Mouse (Mus musculus): ENCODE data around the gene Aanat. TPM values are rescaled to one million over a fixed set of nuclear protein-coding genes. Genes with fewer than 3 reads are reported as not detected.

Aanat gene
- polyA plus RNA-seq (2017; shearing (Covaris generic)), result not detected

- no peak for ATAC-seq
These were observed at the start of gene Aanat for GRCm38 (mm10) chr11:116586310-116586709. Aanat (plus strand) TSS chr11:116586432.

GRCm38 (mm10) chr11:116536685-116537084 lies 49.5 kb upstream of the Aanat start:
- no peak for ATAC-seq

DNA sequence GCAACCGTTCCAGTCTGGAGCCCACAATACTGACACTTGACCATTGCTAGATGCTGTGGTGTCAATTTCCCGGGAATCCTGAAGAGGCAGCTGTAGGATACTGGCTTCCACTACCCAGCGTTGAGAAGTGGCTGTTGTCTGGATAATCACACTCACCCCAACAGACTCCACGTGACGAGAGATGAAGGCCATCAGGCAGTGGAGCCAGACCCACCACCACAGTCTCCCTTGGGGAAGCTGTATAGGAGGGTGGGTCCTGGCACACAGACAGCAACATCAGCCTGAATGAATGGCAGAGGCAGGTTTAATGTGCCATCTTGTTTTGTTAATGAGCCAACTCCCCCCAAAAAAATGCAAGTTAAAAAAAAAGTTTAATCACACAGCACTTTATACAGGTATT lies 48.8 kb upstream of the Aanat start:
- no peak for ATAC-seq

- no peak for ATAC-seq
These were observed 48.0 kb upstream of the Aanat start for GRCm38 (mm10) chr11:116538142-116538735.

GRCm38 (mm10) chr11:116541183-116541582 lies 45.0 kb upstream of the Aanat start:
- ATAC-seq, result no peak

DNA sequence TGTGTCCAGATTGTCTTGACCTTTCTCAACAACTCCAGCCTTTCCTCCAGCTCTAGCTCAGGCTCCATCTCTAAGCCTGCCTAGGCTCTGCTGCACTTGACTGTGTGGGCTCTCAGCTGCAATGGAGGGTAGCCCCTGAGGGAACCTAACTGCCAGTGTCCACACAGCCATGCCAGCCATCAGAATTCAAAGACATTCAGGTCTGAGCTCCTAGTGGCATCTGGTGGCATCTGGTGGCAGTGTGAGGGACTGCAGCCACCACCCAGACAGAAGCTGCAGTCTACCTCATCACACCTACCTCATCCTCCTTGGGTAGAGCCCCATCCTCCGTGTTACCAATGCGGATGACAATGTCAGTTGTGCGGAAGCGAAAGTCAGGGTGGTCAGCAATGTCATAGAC lies 43.1 kb upstream of the Aanat start:
- ATAC-seq, result no peak

GRCm38 (mm10) chr11:116547296-116548060 lies 38.8 kb upstream of the Aanat start:
- ATAC-seq, result no peak

DNA sequence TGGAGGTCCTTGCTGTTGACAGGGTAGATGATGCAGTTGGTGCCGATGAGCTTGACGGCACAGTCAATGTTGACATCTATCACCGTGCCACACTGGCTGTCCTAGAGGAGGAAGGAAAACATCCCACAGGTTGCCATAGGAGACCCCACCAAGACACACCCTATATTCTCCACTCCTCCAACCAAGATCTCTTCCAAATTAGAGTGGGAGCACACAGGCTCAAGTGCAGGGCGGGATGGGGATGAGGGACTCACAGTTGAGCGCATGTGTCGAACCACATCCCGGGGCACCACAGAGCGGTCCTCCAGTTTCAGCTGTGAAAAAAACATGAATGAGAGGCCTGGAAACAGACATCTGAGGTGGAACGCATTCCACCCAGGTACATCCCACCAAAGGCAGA lies 37.5 kb upstream of the Aanat start:
- no peak for ATAC-seq

GRCm38 (mm10) chr11:116549273-116550038 lies 36.8 kb upstream of the Aanat start:
- no peak for ATAC-seq

DNA sequence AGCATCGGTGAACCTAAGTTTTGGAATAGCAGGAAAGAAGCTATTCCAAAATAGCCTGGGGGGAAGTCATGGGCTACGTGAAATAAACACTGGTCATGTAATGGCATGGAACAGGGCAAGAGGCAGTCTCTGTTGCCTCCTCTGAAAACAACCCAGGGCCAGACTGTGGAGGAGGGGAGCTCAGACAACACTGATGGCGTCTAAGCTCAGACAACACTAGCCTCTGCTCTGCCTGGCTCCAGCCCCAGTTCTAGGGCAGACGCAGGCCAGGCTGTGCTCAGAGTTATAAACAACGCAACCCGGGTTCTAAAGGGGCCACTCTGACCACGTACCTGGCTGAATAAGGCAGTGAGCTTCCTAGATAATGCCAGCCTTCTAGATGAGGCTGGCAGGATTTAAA lies 35.5 kb upstream of the Aanat start:
- ATAC-seq, result no peak

DNA sequence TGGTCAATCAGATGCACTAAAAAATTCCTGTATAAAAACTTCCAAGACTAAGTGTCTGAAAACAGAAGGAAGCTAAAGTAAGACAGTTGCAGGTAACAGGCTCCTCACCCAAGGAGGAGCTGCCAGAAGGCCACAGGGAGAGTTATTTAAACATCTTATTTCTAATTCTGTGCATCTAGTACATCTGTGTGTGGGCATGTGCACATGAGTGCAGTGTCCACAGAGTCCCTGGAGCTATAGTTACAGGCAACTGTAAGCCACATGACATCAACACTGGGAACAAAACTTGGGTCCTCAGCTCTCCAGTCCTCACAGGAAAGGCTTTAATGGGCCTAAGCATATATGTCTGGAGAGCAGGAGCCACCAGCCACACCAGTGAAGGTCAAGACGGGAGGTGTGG lies 34.0 kb upstream of the Aanat start:
- no peak for ATAC-seq

- no peak for ATAC-seq
These were observed 31.9 kb upstream of the Aanat start for GRCm38 (mm10) chr11:116554171-116554878.

DNA sequence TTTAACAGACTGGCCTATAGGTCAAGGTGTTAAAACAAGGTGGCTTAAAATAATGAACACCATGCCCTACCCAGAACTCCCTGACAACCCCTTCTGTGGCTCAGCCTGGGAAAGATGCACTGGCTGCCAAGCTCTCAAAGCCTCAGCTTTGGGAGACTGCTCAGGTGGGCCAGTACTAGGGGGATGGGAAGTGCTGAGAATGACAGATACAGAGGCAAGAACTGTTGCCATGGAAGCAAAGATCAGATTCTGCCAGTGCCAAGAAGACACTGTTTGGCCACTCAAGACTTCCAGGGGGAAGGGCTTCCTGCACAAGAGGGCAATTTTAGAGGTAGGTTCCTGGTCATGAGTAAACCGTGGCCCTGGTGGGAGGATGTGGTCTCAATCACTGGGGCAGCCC lies 30.7 kb upstream of the Aanat start:
- ATAC-seq, result no peak

GRCm38 (mm10) chr11:116556308-116556707 lies 29.9 kb upstream of the Aanat start:
- no peak for ATAC-seq

- no peak for ATAC-seq
These were observed 20.8 kb upstream of the Aanat start for GRCm38 (mm10) chr11:116565283-116566041.

GRCm38 (mm10) chr11:116567531-116567930 lies 18.7 kb upstream of the Aanat start:
- ATAC-seq, result no peak

DNA sequence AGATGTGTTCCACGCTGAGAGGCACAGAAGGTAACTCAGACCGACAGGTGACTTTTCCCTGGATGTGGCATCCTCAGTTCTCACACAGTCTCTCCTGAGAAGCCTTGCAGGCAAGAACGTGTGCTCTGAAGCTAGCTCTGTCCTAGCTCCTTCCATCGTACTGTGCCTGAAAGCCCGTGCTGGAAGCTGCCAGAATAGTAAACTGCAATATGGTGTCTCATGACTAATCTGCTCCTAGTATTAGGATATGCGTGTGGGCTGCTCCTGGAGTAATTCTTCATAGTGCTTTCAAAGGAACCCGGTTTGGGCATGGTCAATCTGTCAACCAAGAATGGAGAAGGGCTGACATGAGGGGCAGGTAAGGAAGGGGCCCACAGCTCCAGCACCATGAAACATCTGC lies 15.4 kb upstream of the Aanat start:
- no peak for ATAC-seq

GRCm38 (mm10) chr11:116571767-116572679 lies 14.2 kb upstream of the Aanat start:
- no peak for ATAC-seq

DNA sequence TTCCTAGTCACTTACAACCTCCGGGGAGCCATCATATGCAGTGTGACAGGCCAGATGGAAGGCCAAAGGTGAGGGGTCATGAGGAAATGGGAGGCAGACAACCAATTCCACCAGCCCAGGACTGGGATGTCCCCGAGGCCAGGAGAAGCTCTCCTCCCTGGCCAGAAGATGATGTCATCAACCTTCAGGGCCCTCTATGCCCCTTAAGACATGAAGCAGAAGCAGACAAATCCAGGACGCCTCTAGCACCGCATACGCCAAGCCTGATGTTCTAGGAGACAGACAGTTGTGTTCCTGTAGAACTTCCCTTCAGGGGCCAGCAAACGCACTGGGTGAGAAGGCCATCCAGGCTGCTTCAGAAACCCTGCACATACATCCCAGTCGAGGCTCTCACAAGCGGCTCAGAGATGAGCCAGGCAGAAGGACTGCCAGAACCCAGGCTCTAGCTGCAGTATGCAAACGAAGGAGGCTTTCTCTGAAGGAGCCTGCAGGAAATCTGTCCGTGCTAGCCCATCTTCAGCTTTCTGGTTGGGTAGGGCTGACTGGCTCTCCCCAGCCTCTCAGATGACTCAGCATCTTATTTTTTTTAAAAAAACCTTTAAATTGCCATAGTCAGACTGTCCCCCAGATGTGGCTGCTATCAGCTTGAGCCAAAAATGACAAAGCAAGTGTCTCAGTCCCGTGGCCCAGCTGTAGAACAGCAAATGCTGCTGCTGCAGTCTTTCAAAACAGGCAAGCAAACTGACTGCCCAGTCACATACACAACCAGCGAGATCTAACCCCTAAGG lies 13.3 kb upstream of the Aanat start:
- ATAC-seq, result no peak

DNA sequence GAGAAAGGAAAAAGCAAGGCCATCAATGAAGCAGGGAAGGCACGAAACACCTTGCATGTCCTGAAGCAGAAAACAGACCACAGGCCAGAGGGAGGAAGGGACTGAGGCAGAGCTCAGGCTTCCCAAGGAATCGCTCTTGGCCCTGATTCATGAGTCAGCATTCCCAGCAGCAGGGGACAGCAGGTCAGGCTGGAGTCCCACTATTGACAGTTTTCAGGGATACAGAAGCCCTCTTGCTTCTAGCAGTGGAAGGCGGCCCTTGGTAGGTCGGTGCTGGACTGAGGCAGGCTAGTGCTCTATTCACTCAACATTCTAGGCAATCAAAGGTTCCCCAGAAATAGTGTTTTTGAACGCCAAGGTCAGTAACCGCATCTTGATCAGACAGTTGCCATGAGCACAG lies 11.7 kb upstream of the Aanat start:
- ATAC-seq, result no peak

Data from inflammation-experienced regulatory T-cells, adult 6 months (primary cell).